Mouse (Mus musculus): ENCODE measurements around the gene Il13. TPM values are rescaled to one million over a fixed set of nuclear protein-coding genes. Genes with fewer than 3 reads are reported as not detected.
A peak's percentile ranks its signal among the peaks of the same experiment; 100 is the strongest.

The Il13 gene
- not detected in 2 replicates for polyA plus RNA-seq (2012; rRNA removed)

- 92% methylated on average over 8 of the region's 8 CpGs for WGBS
- Histone ChIP-seq H3K4me1 (ENCODE audit: control insufficient read depth, insufficient read depth, low read length) (0 out of 2 replicates have a peak, but pooled peaks cover 2% of the 10 kb centered on the region), H3K4me3 (replicated peaks; ENCODE audit: extremely low read depth, low read depth, low read length) (no peak within 1 kb of the TSS)
- DNase-seq, result no peak
- TF ChIP-seq POLR2A (IDR thresholded peaks at IDR 0.05; ENCODE audit: borderline replicate concordance, extremely low read depth, low read depth, low read length) (no peak), CTCF (IDR thresholded peaks at IDR 0.05; ENCODE audit: insufficient read depth, low read length) (no peak)
Measured at GRCm38 (mm10) chr11:53634556-53634955, at the start of gene Il13. Il13 (minus strand) TSS chr11:53634702.

DNA sequence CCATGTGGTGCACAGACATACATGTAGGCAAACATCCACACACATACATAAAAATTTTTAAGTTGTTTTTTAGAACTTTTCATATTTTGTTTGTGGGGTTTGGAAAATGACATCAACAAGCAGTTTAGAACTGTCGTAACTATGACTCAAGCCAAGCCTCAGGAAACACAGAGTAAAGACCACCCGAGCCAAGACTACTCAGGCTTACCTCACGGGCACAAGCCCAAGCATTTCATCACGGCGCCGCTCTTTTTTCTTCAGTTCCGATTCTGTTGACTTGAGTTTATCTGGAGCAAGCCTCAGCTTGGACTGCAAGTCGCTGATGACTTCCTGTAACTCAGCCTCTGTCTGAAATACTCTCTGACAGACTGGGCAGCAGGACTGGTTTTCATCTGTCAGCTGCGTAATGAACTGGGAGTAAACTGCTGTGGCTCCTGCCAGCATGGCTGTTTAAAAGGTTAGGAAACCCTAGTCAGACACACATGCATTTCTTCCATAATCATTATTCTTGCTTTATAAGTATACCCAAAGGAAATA is 48.6 kb upstream of the Il13 start:
- WGBS, result 70% methylated on average over 9 of the region's 9 CpGs
- TF ChIP-seq CTCF (IDR thresholded peaks at IDR 0.05; ENCODE audit: insufficient read depth, low read length) (no peak), POLR2A (IDR thresholded peaks at IDR 0.05; ENCODE audit: borderline replicate concordance, extremely low read depth, low read depth, low read length) (no peak)
- H3K4me3 ChIP-seq (replicated peaks; ENCODE audit: extremely low read depth, low read depth, low read length), result peak overlapping the region; percentile 37
- no peaks in the 10 kb centered on the region; the same call in 1 of the 2 replicates for H3K4me1 ChIP-seq (ENCODE audit: control insufficient read depth, insufficient read depth, low read length)
- DNase-seq, result no peak

DNA sequence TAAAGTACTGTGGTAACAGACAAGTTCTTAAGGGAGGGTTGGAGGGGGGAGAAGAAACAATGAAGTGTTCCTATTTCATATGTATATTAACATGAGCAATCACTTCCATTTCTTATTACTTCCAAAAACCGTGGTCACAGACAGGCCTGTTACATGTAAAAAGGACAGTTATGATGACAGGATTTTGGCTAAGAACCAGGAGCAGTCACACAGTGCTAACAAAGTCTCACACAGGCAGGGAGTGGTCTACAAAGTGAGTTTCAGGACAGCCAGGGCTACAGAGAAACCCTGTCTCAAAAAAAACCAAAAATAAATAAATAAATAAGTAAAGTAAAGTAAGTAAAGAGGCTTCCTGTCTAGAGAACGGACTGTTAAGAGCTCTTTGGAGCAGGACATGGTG is 47.7 kb upstream of the Il13 start:
- TF ChIP-seq CTCF (IDR thresholded peaks at IDR 0.05; ENCODE audit: insufficient read depth, low read length) (no peak), POLR2A (IDR thresholded peaks at IDR 0.05; ENCODE audit: borderline replicate concordance, extremely low read depth, low read depth, low read length) (no peak)
- Histone ChIP-seq H3K4me1 (ENCODE audit: control insufficient read depth, insufficient read depth, low read length) (no peaks in the 10 kb centered on the region; the same call in 1 of the 2 replicates), H3K4me3 (replicated peaks; ENCODE audit: extremely low read depth, low read depth, low read length) (peak overlapping the region; percentile 8)
- no peak for DNase-seq
- 64% methylated on average over 2 of the region's 2 CpGs for whole genome bisulfite sequencing

- no peak for TF ChIP-seq CTCF (IDR thresholded peaks at IDR 0.05; ENCODE audit: insufficient read depth, low read length)
- TF ChIP-seq POLR2A (IDR thresholded peaks at IDR 0.05; ENCODE audit: borderline replicate concordance, extremely low read depth, low read depth, low read length), result no peak
- Histone ChIP-seq H3K4me1 (ENCODE audit: control insufficient read depth, insufficient read depth, low read length) (no peaks in the 10 kb centered on the region; the same call in 1 of the 2 replicates), H3K4me3 (replicated peaks; ENCODE audit: extremely low read depth, low read depth, low read length) (no peak overlapping the region)
- DNase-seq, result no peak
- 92% methylated on average over 2 of the region's 2 CpGs for WGBS
Measured at GRCm38 (mm10) chr11:53681686-53682085, 47.2 kb upstream of the Il13 start.

GRCm38 (mm10) chr11:53680141-53680540 is 45.6 kb upstream of the Il13 start:
- no peak for TF ChIP-seq POLR2A (IDR thresholded peaks at IDR 0.05; ENCODE audit: borderline replicate concordance, extremely low read depth, low read depth, low read length)
- no peak for TF ChIP-seq CTCF (IDR thresholded peaks at IDR 0.05; ENCODE audit: insufficient read depth, low read length)
- no peak for DNase-seq
- WGBS, result 47% methylated on average over 4 of the region's 4 CpGs
- no peaks in the 10 kb centered on the region; the same call in 1 of the 2 replicates for H3K4me1 ChIP-seq (ENCODE audit: control insufficient read depth, insufficient read depth, low read length)
- H3K4me3 ChIP-seq (replicated peaks; ENCODE audit: extremely low read depth, low read depth, low read length), result no peak overlapping the region

- Histone ChIP-seq H3K4me3 (replicated peaks; ENCODE audit: extremely low read depth, low read depth, low read length) (no peak overlapping the region), H3K4me1 (ENCODE audit: control insufficient read depth, insufficient read depth, low read length) (no peaks in the 10 kb centered on the region)
- 98% methylated on average over 4 of the region's 4 CpGs for WGBS
- no peak for DNase-seq
- TF ChIP-seq POLR2A (IDR thresholded peaks at IDR 0.05; ENCODE audit: borderline replicate concordance, extremely low read depth, low read depth, low read length) (no peak), CTCF (IDR thresholded peaks at IDR 0.05; ENCODE audit: insufficient read depth, low read length) (no peak)
Measured at GRCm38 (mm10) chr11:53671414-53671813, 36.9 kb upstream of the Il13 start.

GRCm38 (mm10) chr11:53664091-53664490 is 29.6 kb upstream of the Il13 start:
- Histone ChIP-seq H3K4me3 (replicated peaks; ENCODE audit: extremely low read depth, low read depth, low read length) (no peak overlapping the region), H3K4me1 (ENCODE audit: control insufficient read depth, insufficient read depth, low read length) (0 out of 2 replicates have a peak, but pooled peaks cover 5% of the 10 kb centered on the region)
- 81% methylated on average over 5 of the region's 5 CpGs for WGBS
- no peak for DNase-seq
- TF ChIP-seq CTCF (IDR thresholded peaks at IDR 0.05; ENCODE audit: insufficient read depth, low read length), result no peak
- no peak for TF ChIP-seq POLR2A (IDR thresholded peaks at IDR 0.05; ENCODE audit: borderline replicate concordance, extremely low read depth, low read depth, low read length)

GRCm38 (mm10) chr11:53662794-53663674 is 28.5 kb upstream of the Il13 start:
- no peak for DNase-seq
- H3K4me3 ChIP-seq (replicated peaks; ENCODE audit: extremely low read depth, low read depth, low read length), result no peak overlapping the region
- 0 out of 2 replicates have a peak, but pooled peaks cover 5% of the 10 kb centered on the region for H3K4me1 ChIP-seq (ENCODE audit: control insufficient read depth, insufficient read depth, low read length)
- TF ChIP-seq CTCF (IDR thresholded peaks at IDR 0.05; ENCODE audit: insufficient read depth, low read length), result no peak
- TF ChIP-seq POLR2A (IDR thresholded peaks at IDR 0.05; ENCODE audit: borderline replicate concordance, extremely low read depth, low read depth, low read length), result no peak
- 49% methylated on average over 14 of the region's 14 CpGs for WGBS

DNA sequence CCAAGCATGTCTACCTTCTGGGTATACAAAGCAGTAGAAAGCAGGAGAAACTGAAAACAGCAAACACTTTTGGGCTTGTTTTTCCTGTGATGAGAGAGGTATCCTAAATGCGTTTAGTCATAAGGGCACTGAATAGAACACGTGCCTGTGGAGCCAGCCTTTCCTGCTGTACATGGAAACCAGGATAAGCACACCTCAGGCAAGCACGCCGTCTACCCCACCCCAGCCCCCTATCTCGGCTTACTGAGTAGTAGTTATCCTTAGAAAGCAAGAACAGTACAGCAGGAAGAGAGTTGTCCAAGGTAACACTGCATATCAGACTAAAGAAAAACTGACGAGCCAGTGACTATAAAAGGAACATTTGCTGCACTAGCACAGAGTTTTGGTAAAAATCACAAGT is 23.3 kb upstream of the Il13 start:
- TF ChIP-seq CTCF (IDR thresholded peaks at IDR 0.05; ENCODE audit: insufficient read depth, low read length), result no peak
- no peak for TF ChIP-seq POLR2A (IDR thresholded peaks at IDR 0.05; ENCODE audit: borderline replicate concordance, extremely low read depth, low read depth, low read length)

More for the DNA sequence above, 23.3 kb upstream of the Il13 start:
- Histone ChIP-seq H3K4me3 (replicated peaks; ENCODE audit: extremely low read depth, low read depth, low read length) (no peak overlapping the region), H3K4me1 (ENCODE audit: control insufficient read depth, insufficient read depth, low read length) (peaks cover 2% of the 10 kb centered on the region; the same call in 1 of the 2 replicates)
- WGBS, result 80% methylated on average over 6 of the region's 6 CpGs
- no peak for DNase-seq
